Mouse (Mus musculus): ENCODE results near the gene Dynll1.
"Not testable (repeated sequence)": the region's sequence is repeated elsewhere in the genome, so short reads cannot be mapped to it uniquely, and the experiment has no call there.

Gene Dynll1

DNA sequence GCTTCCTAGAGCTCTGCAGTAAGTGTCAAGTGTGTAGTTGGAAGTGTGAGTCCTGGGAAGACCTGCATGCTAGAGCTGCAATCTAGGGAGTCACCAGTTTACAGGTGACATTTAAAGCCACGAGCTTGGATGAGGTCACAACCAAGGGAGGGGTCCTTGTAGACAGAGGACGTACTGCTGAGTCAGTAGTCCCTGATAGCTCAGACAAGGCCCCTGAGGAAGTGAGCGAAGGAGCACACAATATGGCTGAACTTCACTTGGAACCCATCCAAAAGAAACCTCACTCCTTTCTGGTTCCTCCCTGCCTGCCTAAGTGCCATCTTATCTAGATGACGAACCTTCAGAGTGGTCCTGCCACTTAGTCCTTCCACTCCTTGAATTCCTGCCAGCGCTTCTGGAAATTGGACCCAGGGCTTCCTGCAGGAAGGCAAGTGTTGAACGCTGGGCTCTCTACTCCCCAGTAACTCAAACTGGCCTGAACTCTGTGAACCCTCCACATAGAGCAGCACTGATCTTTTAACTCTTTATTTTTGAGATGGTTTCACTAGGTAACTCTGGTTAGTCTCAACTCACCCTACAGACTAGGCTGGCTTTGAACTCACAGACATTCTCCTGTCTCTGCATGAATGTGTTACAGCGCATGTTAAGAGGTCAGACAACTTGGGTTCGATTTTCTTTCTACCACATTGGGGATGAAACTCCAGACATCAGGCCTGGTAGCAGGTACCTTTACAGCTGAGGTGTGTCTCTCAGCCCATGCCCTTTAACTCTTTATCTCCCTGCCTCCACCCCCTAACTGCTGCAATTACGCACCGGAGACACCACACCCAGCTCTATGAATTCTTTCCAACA lies 12.2 kb upstream of the Dynll1 start:
- DNase-seq (ENCODE audit: low spot score in 2 of 2), result no peak

DNA sequence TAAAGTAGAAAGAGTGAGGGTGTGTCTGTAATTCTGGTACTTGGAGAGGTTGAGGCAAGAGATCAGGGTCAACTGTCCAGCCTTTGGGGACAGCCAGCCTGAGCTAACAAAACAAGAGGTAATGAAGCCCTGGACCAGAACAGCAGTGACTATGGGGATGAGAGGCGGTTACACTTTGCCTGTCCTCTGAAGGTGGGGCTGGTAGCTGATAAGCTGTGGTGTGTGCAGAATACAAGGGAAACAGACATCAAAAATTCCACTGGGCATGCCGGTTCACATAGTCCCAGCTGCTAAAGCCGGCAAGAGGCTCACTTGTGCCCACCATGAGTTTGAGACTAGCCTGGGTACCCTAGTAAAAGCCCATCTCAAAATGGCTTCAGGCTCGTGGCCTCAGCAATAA lies 11.6 kb upstream of the Dynll1 start:
- DNase-seq (ENCODE audit: low spot score in 2 of 2), result no peak

DNA sequence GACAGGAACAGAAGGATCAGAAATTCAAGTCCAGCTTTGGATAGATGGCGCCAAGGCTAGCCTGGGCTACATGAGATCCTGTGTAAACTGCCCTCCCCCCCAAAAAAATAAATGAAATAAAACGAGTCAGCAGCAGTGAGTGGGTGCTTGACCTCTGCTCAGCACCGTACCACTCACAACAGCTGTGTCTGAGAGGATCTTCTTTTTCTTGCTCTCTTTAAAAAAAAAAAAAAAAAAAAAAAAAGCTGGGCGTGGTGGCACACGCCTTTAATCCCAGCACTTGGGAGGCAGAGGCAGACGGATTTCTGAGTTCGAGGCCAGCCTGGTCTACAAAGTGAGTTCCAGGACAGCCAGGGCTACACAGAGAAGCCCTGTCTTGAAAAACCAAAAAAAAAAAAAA lies 1.4 kb upstream of the Dynll1 start:
- DNase-seq (ENCODE audit: low spot score in 2 of 2), result not testable (repeated sequence)

DNA sequence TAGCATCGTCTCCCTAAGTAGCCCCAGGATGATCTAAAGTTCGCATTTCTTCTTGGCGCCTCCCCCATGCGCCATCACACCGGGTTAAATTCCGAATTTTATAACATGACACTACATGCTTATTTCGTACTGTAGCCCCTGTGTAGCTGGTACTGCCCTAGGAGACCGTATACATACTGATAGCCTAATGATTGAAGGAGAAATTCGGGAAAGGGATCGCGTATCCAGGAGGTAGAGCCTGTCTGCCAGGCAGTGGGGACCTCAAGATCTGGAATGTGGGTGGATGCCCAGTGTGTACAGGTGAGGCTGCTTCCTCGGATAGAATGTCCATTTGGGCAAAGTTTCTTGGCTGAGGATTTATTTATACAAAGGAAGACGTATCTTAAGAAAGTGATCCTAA lies 816 bp upstream of the Dynll1 start:
- DNase-seq (ENCODE audit: low spot score in 2 of 2), result no peak

DNA sequence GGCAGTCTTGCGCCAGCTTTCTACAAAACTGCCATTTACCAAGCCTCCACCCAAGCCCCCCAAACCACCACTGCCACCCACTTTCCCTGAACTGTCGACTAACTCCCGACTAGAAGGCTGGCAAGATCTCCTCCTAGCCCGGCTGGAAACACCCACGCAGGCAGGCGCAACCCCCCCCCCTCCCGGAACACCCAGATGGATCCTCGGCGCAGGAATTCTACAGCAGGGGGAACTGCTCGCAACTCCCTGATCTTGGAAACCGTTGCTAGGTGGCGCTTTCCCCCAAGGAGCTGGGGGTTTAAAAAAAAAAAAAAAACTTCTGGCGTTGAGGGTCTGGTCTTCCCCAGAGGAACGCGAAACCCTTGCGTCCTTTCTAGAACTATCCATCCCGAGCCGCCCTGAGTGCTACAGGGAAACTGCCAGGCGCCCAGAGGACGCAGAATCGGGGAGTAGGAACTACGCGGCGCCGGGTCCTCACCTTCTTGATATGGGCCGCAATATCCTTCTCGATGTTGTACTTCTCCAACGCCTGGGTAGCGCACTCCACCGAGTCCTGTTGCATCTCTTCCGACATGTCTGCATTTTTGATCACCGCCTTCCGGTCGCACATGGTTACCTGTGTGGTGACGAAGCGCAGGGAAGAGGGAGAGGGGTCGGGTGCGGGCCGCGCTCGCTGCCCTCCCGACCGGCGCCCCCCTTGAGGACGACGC lies 609 bp downstream of the Dynll1 start:
- DNase-seq (ENCODE audit: low spot score in 2 of 2), result peak in 1 of 2 experiments; percentile 59

DNA sequence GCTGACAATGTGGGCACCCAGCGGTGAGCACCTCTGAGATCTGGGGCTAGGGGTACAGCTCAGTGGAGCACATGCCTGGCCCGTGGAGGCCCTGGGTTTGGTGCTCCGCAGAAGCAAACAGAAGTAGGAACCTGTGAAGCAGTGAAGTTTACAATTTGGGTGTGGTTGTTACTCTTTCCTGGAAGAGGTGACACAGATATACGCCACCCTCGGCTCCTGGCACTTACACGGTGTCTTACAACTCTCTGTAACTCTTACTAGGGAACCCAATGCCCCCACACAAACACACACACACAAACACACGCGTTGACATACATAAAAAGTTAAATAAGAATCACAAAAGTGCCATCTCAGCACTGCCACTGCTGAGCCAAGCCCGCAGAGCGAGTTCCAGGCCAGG lies 4.5 kb downstream of the Dynll1 start:
- DNase-seq (ENCODE audit: low spot score in 2 of 2), result no peak

DNA sequence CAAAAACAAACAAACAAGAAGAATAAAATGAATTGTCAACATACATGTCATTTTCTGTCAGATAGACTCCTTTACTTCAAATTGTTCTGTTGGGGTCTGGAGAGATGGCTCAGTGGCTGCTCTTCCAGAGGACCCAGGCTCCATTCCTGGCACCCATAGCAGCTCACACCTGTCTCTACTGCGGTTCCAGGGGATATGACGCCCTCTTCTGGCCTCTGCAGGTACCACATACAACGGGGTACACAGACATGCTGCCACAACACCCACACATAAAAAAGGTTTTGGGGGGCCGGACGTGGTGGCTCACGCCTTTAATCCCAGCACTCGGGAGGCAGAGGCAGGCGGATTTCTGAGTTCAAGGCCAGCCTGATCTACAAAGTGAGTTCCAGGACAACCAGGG lies 6.6 kb downstream of the Dynll1 start:
- DNase-seq (ENCODE audit: low spot score in 2 of 2), result no peak

DNA sequence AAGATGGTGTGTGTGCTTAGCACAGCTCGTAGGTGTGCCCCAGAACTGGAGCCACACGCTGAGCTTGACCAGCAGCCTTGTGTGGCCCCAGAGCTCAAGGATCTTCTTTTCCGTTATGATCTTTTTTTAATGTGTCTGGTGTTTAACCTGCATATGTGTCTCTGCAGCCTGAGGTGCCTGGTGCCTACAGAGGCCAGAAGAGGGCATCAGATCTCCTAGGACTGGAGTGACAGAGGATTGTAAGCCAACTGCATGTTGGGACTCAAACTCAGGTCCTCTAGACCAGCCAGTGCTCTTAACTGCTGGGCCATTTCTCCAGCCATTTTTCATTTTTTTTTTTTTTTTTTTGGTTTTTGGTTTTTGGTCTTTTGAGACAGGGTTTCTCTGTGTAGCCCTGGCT lies 16.1 kb downstream of the Dynll1 start:
- DNase-seq (ENCODE audit: low spot score in 2 of 2), result no peak

DNA sequence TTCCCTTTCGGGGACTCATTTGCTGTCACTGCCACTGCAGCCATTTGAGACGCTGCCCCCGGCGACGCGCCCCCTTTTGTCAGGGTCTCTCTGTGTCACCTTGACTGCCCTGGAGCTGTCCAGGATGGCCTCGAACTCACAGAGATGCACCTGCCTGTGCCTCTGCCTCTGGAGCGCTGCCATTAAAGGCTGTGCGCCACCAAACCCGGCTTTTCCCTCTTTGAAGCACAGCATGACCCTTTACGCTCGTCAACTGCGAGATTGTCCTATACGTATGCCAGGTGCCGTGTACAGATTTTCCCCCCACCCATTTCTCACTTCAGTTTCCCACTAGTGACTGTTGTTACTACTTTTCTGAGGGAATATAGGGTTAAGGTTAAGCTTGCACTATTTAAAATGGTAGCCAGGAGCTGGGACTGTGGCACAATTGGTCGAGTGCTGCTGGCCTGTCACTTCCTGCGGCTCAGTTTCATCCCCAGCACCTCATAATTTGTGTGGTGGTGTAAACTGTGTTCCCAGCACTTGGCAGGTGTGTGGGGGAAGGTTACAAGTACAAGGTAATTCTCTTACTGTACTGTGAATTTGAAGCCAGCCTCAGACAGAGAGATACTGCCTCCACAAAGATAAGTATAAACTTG lies 20.6 kb downstream of the Dynll1 start:
- no peak for DNase-seq (ENCODE audit: low spot score in 2 of 2)

DNA sequence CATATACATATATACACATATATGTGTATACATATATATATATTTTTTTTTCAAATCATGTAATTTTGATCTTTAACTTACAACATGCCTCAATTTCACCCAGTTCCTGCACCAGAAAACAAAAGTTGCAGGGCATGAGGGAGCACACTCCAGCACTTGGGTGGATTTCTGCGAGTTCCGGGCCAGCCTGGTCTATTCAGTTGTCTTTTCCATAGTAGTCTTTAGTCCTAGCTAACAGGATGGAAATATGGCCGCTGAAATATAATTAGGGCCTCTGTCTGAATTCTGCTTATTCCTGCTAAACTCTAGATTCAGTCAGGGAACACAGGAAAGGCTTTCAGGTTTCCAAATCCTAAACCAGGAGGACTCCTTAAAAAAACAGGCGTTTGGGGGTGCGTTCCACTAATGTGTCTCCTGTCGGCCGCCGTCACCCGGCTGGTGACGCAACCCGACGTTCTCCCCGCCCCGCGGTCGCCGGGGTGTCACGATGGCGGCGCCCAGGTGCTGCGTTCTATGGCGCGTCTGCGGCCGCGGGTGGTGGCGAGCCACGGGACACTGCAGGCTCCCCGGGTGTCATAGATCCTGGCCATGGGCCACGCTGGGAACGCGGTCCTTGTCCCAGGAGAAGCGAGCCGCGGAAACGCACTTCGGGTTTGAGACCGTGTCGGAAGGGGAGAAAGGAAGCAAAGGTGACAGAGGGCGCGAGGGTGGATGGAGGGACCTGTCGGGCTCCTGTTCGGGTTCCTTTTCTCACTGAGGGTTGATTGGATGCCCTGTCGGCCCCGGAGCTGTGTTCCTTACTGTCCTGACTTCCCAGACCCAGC lies 21.4 kb downstream of the Dynll1 start, which contains the start of gene Coq5:
Coq5 (plus strand) TSS at position 441 of the 824 bp plus-strand sequence.
- peak; percentile 52 to 87 for DNase-seq (ENCODE audit: low spot score in 2 of 2)

DNA sequence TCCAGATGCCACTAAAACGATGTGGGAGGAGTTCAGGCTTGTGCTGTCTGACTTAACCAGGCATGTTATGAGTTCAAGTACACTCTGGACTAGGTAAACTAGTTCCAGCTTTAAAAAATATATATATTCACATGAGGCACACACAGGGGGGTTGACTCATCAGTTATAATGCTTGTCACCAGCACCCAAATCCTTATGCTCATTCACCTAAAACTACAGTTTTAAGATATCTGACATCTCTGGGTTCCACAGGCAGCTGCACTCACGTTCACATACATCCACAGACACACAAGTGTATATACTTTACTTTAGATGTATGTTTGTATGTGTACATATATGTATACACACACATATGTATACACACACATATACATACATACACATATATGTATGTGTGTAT lies 22.0 kb downstream of the Dynll1 start:
- no peak for DNase-seq (ENCODE audit: low spot score in 2 of 2)

DNA sequence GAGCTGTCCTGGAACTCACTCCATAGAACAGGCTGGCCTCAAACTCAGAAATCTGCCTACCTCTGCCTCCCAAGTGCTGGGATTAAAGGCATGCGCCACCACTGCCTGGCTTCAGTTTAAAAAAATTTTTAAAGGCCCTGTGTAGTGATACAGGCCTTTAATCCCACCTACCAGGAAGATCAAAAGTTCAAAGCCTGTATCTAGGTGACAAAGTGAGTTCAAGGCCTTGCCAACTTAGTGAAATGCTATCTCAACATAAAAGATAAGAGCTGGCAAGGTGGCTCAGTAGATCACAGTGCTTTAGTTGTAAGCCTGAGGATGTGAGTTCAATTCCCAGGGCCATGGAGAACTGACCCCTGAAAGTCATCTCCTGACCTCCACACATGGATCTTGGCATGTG lies 22.7 kb downstream of the Dynll1 start:
- no peak for DNase-seq (ENCODE audit: low spot score in 2 of 2)

DNA sequence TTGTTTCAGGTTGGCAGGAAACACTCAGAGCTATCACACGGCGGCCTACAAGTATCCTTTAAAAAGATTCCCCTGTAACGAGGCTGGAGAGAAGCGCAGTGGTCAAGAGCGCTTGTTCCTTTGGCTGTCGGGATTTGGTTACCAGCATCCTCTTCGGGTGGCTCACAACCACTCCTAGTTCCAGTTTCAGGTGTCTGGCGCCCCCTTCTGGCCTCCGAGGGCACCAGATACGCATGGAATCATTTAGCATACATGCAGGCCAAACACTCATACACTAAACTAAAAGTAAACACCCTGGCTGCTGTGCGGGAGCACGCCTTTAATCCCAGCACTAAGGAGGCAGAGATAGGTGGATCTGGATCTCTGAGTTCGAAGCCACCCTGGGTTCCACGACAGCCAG lies 24.8 kb downstream of the Dynll1 start:
- no peak for DNase-seq (ENCODE audit: low spot score in 2 of 2)

DNA sequence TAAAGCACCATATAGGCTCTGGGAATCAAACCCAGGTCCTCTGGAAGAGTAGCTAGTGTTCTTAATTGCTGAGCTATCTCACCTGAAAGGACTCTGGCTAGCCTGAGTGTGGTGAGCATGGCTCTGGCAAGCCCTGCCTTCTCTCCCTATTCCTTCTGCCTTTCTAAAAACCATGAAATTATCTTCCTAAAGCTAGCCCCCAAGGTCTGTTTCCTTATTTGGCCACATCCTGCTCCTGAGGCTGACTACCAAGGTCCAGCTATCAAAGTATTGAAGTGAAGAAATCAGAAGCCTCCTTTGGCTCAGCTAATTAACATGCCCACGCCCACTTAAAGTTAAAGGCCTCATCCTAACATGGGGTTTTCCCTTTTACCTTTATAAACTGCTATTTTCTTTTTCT lies 26.0 kb downstream of the Dynll1 start:
- DNase-seq (ENCODE audit: low spot score in 2 of 2), result no peak

DNA sequence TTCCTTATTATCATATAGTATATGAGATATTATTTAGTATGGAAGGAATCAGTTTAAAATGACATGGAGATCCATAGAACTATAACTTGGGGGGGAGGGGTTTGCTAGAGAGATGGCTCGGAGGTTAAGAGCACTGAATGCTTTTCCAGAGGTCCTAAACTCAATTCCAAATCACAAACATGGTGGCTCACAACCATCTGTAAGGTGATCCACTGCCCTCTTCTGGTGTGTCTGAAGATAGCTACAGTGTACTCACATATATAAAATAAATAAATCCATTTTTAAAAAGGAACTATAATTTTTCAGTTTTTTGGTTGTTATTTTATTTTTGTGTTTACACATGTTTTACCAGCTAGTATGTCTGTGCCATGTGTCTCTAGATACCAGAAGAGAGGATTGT lies 26.4 kb downstream of the Dynll1 start:
- DNase-seq (ENCODE audit: low spot score in 2 of 2), result no peak

DNA sequence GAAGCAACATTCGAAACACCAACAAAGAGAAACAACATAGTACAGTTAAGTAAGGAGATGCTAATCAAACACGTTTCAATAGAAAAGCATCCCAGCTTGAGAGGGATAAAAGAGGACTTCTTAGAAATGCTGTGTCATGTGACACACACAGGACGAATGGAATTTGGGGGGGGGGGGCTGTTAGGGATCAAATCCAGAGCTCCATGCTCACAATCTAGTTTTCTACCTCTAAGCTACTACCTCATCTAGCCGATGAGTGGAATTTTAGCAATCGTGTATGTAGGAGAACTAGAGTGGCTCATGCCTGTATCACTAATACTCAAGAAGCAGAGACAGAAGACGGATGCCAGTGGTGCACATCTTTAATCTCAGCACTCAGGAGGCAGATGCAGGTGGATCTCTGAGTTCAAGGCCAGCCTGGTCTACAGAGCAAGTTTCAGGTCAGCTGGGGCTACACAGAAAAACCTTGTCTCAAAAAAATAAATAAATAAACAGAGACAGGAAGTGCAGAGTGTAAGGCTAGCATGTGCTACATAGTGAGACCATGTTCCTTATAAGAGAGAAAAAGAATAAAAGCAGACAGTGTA lies 27.2 kb downstream of the Dynll1 start:
- DNase-seq (ENCODE audit: low spot score in 2 of 2), result no peak

DNA sequence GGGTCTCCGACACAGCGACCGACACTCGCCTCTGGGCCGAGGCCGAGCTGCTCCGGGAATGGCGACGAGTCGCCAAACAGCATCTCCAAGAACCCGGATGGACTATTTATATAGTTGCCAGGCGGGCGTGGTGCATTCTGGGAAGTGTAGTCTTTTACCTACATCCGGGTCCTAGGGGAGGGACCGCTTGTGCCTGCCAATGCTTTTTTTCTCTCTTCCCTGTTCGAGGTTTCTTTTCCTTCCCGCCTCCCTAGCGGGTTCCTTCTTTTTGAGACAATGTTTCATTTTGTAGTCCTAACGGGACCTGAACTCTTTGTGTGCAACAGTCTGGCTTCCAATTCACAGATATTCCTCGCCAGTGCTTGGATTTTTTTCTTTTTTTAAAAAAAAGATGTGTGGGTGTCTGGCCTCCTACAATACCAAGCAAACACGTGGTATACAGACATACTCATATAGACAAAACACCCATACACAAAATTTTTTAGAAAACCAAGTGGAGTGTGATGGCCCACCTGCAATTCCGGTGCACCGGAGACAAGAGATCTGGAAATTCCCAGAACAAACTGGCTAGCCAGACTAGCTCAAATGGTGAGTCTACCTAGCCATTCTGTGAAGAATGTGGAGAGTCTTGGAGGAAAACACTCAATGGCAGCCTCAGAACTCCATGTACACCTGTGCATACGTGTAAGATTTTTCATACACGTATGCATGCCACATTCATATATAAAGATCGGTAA lies 27.8 kb downstream of the Dynll1 start, which contains the start of gene Rnf10:
Rnf10 (minus strand) TSS at position 87 of the 737 bp plus-strand sequence.
- peak; percentile 93 to 99 for DNase-seq (ENCODE audit: low spot score in 2 of 2)

DNA sequence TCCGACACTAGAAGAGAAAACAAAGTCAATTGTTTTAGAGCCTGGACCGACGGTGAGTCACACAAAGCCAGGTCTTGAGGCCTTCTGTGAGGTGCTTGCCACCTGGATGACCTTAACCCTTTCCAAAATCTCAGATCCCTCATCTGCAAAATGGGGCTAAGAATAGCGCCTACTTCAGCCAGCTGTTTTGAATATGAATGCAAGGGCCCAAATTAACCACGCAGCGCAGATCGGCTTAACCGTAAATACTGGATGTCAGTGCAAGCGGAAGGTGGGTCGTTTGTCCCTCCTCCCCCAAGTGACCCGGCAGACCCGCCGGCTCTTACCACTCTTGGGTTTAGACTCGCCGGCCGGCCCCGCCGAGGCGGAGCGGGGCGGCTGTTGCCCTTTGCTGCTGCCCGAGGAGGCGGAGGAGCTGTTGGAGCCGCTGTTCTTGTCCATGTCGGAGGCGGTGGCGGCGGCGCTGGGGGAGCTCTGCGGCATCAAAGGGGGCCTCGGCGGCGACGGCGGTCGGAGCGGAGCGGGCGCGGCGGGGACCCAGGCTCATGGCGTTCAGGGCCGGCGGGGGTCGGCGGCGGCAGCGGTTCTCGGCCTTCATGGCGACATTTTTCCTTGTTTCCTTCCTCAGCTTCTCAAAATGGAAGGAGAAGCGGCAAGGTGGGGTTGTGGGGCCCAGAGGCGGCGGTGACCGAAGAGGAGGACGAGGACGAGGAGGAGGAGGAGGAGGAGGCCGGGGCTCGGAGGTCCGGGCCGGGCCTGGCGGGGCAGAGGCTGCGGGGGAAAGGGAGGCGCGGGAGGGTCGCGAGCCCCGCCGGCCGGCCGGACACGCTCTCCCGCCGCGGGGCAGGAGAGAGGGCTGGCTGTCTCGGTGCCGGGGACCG lies 28.6 kb downstream of the Dynll1 start:
- DNase-seq (ENCODE audit: low spot score in 2 of 2), result peak in 1 of 2 experiments; percentile 37

DNA sequence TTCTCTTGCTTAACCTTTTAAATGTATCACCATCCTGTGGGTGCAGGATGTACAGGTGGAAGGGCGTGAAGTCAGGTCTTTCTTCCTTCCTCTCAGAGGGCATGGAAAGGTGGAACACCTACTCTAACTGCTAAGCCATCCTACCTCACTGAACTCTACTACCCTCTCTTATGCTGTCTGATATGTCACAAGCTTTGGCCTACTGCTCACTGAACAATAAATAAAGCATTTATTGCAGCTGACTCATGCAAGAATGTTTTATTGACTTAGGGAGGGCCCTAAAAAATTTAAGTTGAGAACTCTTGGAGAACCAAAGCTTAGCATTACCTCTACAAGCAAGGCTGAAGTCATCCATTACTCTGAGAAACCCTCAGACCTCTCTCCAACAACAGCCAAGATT lies 30.8 kb downstream of the Dynll1 start:
- no peak for DNase-seq (ENCODE audit: low spot score in 2 of 2)

DNA sequence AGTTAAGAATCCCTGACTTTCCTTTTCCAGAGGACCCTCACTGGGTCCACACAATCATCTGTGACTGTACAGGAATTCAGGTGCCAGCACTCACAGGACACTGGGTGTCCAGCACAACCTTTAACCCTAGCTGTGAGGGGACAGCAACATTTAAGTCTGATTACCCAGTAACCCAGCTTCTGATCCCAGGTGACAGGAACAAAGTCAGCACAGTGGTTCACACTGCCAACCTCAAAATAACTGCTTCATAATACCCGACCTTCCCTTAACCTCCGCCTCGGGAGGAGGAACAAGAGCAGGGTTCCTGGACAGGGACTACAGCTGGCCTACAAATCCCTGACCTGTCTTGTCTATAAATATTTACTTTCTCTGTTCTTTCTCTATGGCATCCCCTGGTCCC lies 32.5 kb downstream of the Dynll1 start:
- no peak for DNase-seq (ENCODE audit: low spot score in 2 of 2)
